Mouse (Mus musculus) MEL (cell line): ENCODE results near the gene Naa40. TPM values are rescaled to one million over a fixed set of nuclear protein-coding genes. Genes with fewer than 3 reads are reported as not detected.

Experiments used
- DNase-seq: peaks from one replicate; pipeline ENCODE4 v3.0.0; 2011; ENCODE audit warnings: low read depth, low spot score
- H3K27ac ChIP-seq: 2 replicates; pipeline ENCODE4 v1.5.1; 2012; ENCODE audit warnings: low read depth, mild to moderate bottlenecking, control low read depth, low read length, moderate library complexity; ENCODE audit not compliant: control insufficient read depth
- H3K27me3 ChIP-seq, 2 experiments: fragments of 150-350 bp in 1 of 2; sonication (generic) in 1 of 2; 2 replicates each; pipeline ENCODE4 v1.6.1; 2012; ENCODE audit warnings: low read length in 2 of 2, mild to moderate bottlenecking in 2 of 2, improper control_type of control experiment in 1 of 2, moderate library complexity in 1 of 2; ENCODE audit not compliant: insufficient read depth in 2 of 2, control insufficient read depth in 1 of 2
- H3K36me3 ChIP-seq, 2 experiments: 2 replicates each; pipeline ENCODE4 v1.6.1; 2012 to 2014; ENCODE audit warnings: low read length in 2 of 2, improper control_type of control experiment in 1 of 2, inconsistent platforms in 1 of 2, mild to moderate bottlenecking in 1 of 2; ENCODE audit not compliant: insufficient read depth in 2 of 2, control insufficient read depth in 1 of 2
- H3K4me1 ChIP-seq, 2 experiments: fragments of 150-350 bp in 1 of 2; sonication (generic) in 1 of 2; 2 replicates each; pipeline ENCODE4 v1.6.1; 2012; ENCODE audit warnings: low read length in 2 of 2, improper control_type of control experiment in 1 of 2, mild to moderate bottlenecking in 1 of 2; ENCODE audit not compliant: insufficient read depth in 2 of 2, control insufficient read depth in 1 of 2
- H3K4me3 ChIP-seq, 2 experiments: fragments of 150-350 bp in 1 of 2; sonication (generic) in 1 of 2; 2 replicates each; pipeline ENCODE4 v1.5.1; 2012; ENCODE audit warnings: low read depth in 2 of 2, low read length in 2 of 2, mild to moderate bottlenecking in 2 of 2, moderate library complexity in 2 of 2, control low read depth in 1 of 2, improper control_type of control experiment in 1 of 2; ENCODE audit not compliant: control insufficient read depth in 1 of 2, insufficient read depth in 1 of 2
- H3K79me2 ChIP-seq: 2 replicates; pipeline ENCODE4 v1.6.1; 2012; ENCODE audit warnings: mild to moderate bottlenecking, low read length, moderate library complexity; ENCODE audit not compliant: control insufficient read depth, poor library complexity, insufficient read depth
- H3K9ac ChIP-seq: 2 replicates; pipeline ENCODE4 v1.6.1; 2012; ENCODE audit warnings: low read depth, mild to moderate bottlenecking, control low read depth, low read length, moderate library complexity; ENCODE audit not compliant: control insufficient read depth, poor library complexity, severe bottlenecking
- H3K9me3 ChIP-seq: fragments of 150-350 bp; sonication (generic); replicated peaks from 2 replicates; pipeline ENCODE4 v1.6.1; 2012; ENCODE audit warnings: mild to moderate bottlenecking, low read length, improper control_type of control experiment, moderate library complexity; ENCODE audit not compliant: insufficient read depth
- BHLHE40 ChIP-seq: IDR thresholded peaks from 2 replicates; pipeline ENCODE4 v1.6.1; 2012; ENCODE audit warnings: low read depth, mild to moderate bottlenecking, inconsistent platforms, low read length, improper control_type of control experiment, borderline replicate concordance
- CTCF ChIP-seq, 3 experiments: IDR thresholded peaks in 2 of 3; conservative IDR thresholded peaks in 1 of 3; 2 replicates each; pipeline ENCODE4 v1.5.1; 2011 to 2012; ENCODE audit warnings: low read length in 3 of 3, low read depth in 2 of 3, mild to moderate bottlenecking in 2 of 3, improper control_type of control experiment in 1 of 3, inconsistent platforms in 1 of 3, mixed read lengths in 1 of 3, moderate library complexity in 1 of 3; ENCODE audit not compliant: control insufficient read depth in 1 of 3, insufficient read depth in 1 of 3, poor library complexity in 1 of 3, severe bottlenecking in 1 of 3
- GABPA ChIP-seq: IDR thresholded peaks from 2 replicates; pipeline ENCODE4 v1.6.1; 2012; ENCODE audit warnings: low read depth, mild to moderate bottlenecking, inconsistent platforms, low read length, improper control_type of control experiment, moderate library complexity
- GATA1 ChIP-seq: IDR thresholded peaks from 2 replicates; pipeline ENCODE4 v1.6.1; 2011; ENCODE audit warnings: low read depth, low read length, improper control_type of control experiment
- KAT2A ChIP-seq: conservative IDR thresholded peaks from 2 replicates; pipeline ENCODE4 v1.6.1; 2012; ENCODE audit warnings: low read depth, low read length, improper control_type of control experiment, inconsistent platforms
- MAX ChIP-seq: IDR thresholded peaks from 2 replicates; pipeline ENCODE4 v1.6.1; 2011; ENCODE audit warnings: low read length, improper control_type of control experiment
- NRF1 ChIP-seq: IDR thresholded peaks from 2 replicates; pipeline ENCODE4 v1.6.1; 2014; ENCODE audit warnings: low read depth, mild to moderate bottlenecking, inconsistent platforms, low read length, improper control_type of control experiment, moderate library complexity; ENCODE audit not compliant: poor library complexity, insufficient read depth, severe bottlenecking
- POLR2AphosphoS2 ChIP-seq: IDR thresholded peaks from 2 replicates; pipeline ENCODE4 v1.6.1; 2011; ENCODE audit warnings: low read length, improper control_type of control experiment
- RAD21 ChIP-seq: IDR thresholded peaks from 2 replicates; pipeline ENCODE4 v1.6.1; 2011; ENCODE audit warnings: mild to moderate bottlenecking, low read depth, low read length, improper control_type of control experiment
- SIN3A ChIP-seq: IDR thresholded peaks from 2 replicates; pipeline ENCODE4 v1.6.1; 2012; ENCODE audit warnings: low read length, improper control_type of control experiment, inconsistent platforms
- SMC3 ChIP-seq: IDR thresholded peaks from 2 replicates; pipeline ENCODE4 v1.6.1; 2011; ENCODE audit warnings: low read depth, low read length, improper control_type of control experiment
- USF2 ChIP-seq, 2 experiments: IDR thresholded peaks; 2 replicates each; pipeline ENCODE4 v1.6.1; 2011 to 2012; ENCODE audit warnings: improper control_type of control experiment in 2 of 2, low read length in 2 of 2, borderline replicate concordance in 1 of 2, inconsistent platforms in 1 of 2, low read depth in 1 of 2, mild to moderate bottlenecking in 1 of 2; ENCODE audit not compliant: insufficient read depth in 1 of 2
- ZC3H11A ChIP-seq: IDR thresholded peaks from 2 replicates; pipeline ENCODE4 v1.6.1; 2012; ENCODE audit warnings: low read depth, mild to moderate bottlenecking, inconsistent platforms, low read length, improper control_type of control experiment
- ZNF384 ChIP-seq: IDR thresholded peaks from 2 replicates; pipeline ENCODE4 v1.6.1; 2012; ENCODE audit warnings: low read depth, mild to moderate bottlenecking, inconsistent platforms, low read length, improper control_type of control experiment
- polyA plus RNA-seq, 2 experiments: library from polyadenylated mRNA; stranded (reverse) in 1 of 2; unstranded in 1 of 2; fragments of >175 nt in 1 of 2; fragments of >200 nt in 1 of 2; gene quantifications; 2 replicates each; pipeline versions ENCODE4 v1.2.1 to v1.2.4; 2012; ENCODE audit warnings: low replicate concordance in 2 of 2, low read depth in 1 of 2; ENCODE audit not compliant: insufficient read length in 2 of 2, insufficient read depth in 1 of 2, missing spikeins in 1 of 2
- total RNA-seq: library from RNA; depleted of rRNA; stranded (reverse); fragments of 300-350 nt; gene quantifications from 2 replicates; pipeline ENCODE4 v1.2.3, GENCODE M21; 2012

The Naa40 gene
- total and polyA plus RNA-seq, 3 experiments = 46.8 to 75.7 TPM; not detected in 1

DNA sequence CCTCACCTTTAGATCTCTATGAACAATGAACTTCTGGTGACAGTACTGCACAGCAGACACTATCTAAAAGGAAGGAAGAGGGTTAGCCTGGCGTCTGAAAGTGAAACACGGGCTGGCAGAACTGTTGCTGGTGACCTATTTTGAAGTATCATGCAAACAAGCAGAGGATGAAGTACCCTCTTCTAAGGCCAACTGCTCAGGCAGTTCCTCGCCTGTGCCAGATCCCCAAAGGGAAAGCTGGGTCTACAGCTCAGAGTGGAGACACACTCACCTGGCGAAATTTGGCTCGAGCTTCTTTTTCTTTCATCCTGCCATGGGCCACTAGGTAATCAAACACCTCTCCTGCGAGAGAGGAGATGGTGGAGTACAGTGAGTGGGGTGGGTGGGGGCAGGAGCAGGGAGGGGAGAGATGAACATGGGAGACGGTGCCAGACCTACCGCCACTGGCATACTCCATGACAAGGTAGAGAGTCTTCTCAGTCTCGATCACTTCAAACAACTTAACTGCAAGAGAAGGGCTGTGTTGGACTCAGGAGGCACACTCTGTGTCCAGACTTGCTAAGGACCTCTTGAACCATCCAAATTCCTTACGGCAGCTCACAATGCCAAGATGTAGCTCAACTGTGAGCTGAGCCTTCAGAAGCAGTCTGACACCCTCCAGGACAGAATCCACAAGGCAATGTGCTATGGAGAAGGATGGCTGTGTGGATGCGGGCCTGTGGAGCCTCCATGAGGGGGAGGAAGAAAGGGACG is 45.8 kb upstream of the Naa40 start:
- TF ChIP-seq BHLHE40 = no peak
- TF ChIP-seq ZNF384 = no peak
- no peak for TF ChIP-seq SMC3
- TF ChIP-seq CTCF (IDR thresholded peaks at IDR 0.05 in 2 of 3, conservative IDR thresholded peaks at IDR 0.05 in 1 of 3; ENCODE audit: control insufficient read depth in 1 of 3, insufficient read depth in 1 of 3, low read depth in 2 of 3, low read length in 3 of 3, poor library complexity in 1 of 3, severe bottlenecking in 1 of 3) = no peak
- TF ChIP-seq KAT2A = no peak
- H3K9me3 ChIP-seq = no peaks in the 10 kb centered on the region
- H3K36me3 ChIP-seq = peaks cover 17 to 20% of the 10 kb centered on the region in 2 experiments
- H3K4me1 ChIP-seq = peaks cover 12% of the 10 kb centered on the region in 2 experiments
- H3K27me3 ChIP-seq = no peaks in the 10 kb centered on the region
- H3K79me2 ChIP-seq = peaks cover 1% of the 10 kb centered on the region; the same call in 1 of the 2 replicates
- DNase-seq = no peak
- no peak overlapping the region for H3K4me3 ChIP-seq
- H3K9ac ChIP-seq = no peak overlapping the region
- no peak overlapping the region for H3K27ac ChIP-seq

DNA sequence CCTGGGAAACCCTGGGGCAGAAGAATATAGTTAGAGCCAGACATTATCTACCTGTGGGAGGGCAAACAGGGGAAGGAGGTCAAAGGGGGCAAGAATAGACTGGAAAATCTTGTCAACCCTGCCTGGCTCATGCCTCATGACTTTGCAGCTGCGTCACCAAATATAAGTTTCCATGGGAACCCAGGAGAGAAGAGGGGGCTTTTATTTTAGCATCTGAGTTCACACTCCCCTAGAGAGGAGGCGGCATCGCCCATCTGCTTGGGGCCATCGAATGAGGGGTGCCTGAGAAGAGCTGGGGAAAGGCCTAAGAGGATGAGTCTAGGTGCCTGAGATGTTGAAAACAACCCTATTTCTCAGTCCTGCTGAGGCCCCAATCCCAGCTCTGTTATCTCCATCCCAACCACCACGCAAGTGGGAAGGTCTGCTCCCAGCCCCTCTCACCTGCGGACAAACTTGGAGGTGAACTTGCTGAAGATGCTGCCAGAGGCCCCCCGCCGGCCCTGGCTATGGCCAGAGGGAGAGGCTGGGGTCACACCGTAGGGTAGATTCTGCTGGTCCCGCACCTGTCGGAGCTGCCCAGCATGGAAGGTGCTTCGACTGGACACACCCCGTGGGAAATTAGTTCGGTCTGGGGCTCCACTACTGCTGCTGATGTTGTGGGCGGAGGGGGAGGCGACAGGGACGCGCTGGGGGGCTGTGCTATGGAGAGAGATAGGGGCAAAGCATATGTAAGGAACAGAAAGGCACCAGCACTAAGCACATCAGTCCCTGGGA is 39.8 kb upstream of the Naa40 start:
- Histone ChIP-seq H3K27me3 (no peaks in the 10 kb centered on the region), H3K9ac (no peak overlapping the region), H3K4me3 (no peak overlapping the region), H3K4me1 (no peaks in the 10 kb centered on the region), H3K27ac (no peak overlapping the region), H3K9me3 (no peaks in the 10 kb centered on the region), H3K36me3 (peaks cover 0 to 11% of the 10 kb centered on the region in 2 experiments; a peak in 2 of 4 replicates), H3K79me2 (no peaks in the 10 kb centered on the region)
- TF ChIP-seq POLR2AphosphoS2 (no peak), NRF1 (no peak), GABPA (no peak), CTCF (IDR thresholded peaks at IDR 0.05 in 2 of 3, conservative IDR thresholded peaks at IDR 0.05 in 1 of 3; ENCODE audit: control insufficient read depth in 1 of 3, insufficient read depth in 1 of 3, low read depth in 2 of 3, low read length in 3 of 3, poor library complexity in 1 of 3, severe bottlenecking in 1 of 3) (no peak), MAX (no peak)
- no peak for DNase-seq

DNA sequence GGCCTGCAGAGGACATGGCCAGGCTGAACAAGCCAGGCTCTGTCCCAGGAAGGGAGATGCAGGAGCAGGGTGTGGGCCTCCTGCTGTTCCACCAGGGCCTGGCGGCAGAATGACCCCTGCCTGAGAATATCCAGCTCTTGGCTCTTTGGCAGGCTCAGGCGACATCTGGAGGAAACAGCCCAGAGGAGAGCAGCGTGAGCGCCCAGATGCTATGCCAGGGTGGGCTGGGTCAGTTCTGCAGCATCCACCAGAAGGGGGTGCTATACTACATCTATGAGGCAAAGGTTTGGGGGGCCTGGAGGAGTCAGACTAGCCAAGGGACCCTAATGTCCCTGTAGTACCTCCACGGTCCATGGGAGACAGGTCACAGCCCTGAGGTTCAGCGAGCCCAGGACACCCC is 38.1 kb upstream of the Naa40 start:
- peak; percentile 54 for DNase-seq

More for the DNA sequence above, 38.1 kb upstream of the Naa40 start:
- Histone ChIP-seq H3K36me3 (peaks cover 0 to 6% of the 10 kb centered on the region in 2 experiments; a peak in 2 of 4 replicates), H3K9ac (no peak overlapping the region), H3K9me3 (no peaks in the 10 kb centered on the region), H3K27me3 (no peaks in the 10 kb centered on the region), H3K79me2 (no peaks in the 10 kb centered on the region), H3K4me1 (no peaks in the 10 kb centered on the region), H3K4me3 (no peak overlapping the region), H3K27ac (no peak overlapping the region)
- TF ChIP-seq SIN3A (no peak), USF2 (IDR thresholded peaks at IDR 0.05; ENCODE audit: borderline replicate concordance in 1 of 2, insufficient read depth in 1 of 2, low read depth in 1 of 2, low read length in 2 of 2) (no peak), CTCF (IDR thresholded peaks at IDR 0.05 in 2 of 3, conservative IDR thresholded peaks at IDR 0.05 in 1 of 3; ENCODE audit: control insufficient read depth in 1 of 3, insufficient read depth in 1 of 3, low read depth in 2 of 3, low read length in 3 of 3, poor library complexity in 1 of 3, severe bottlenecking in 1 of 3) (peak; percentile 47 to 69 (median 66)), ZC3H11A (0 out of 2 replicates have a peak, but pooled peaks have one; percentile 13), GATA1 (no peak), SMC3 (peak; percentile 58), RAD21 (peak; percentile 45)
